Comparison of ENCODE assay signal across 15 mouse cellular contexts in the genomic region with DNA sequence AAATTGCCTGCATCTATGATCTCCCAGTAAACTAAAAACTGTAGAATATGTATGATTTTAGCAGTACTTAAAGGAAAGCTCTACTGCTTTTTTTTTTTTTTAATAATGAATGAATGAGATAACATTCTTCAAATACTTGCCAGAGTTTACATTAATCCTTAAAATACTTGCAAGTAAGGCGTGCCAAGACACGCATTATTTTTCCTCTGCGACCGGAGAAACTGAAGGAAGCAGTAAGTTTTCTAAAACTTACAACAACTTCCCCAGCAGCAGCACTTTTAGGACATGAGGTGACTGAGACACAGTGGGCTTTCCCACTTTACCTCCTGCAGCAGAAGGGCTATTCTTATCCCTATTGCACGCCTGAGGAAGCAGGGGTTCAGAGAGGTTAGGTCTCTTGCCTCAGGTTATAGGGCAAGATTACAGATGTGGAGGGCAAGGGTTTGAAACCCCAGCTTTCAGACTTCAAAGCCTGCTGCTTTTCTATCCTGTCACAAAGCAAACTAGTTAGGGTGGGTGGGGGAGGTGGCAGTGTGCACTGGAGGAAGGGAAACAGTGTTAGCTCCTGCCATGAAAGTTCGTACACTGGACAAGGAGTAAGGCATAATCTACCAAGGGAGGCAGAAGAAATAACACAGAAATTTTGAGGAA.
DNase-seq lines count a peak whose midpoint lies in the region; ATAC-seq and TF ChIP-seq lines count a peak whose summit lies in the region.
"Had no signal": no experiment of that assay in that cellular context is flagged by ENCODE, and none has a peak within 500 bp of the region (broad histone marks: within the 10 kb centered on the region; RNA-seq: fewer than 3 reads in every experiment).

No protein-coding gene starts in this region.

- no peak for DNase-seq in heart, postnatal 0 days (ENCODE audit: low spot score)
- DNase-seq in heart, adult 9 months (ENCODE audit: low spot score in 2 of 2): no peak
- DNase-seq in neural tube, embryonic 10.5 days (ENCODE audit: extremely low spot score, low spot score): peak; percentile 18
- no peak for DNase-seq in liver, embryonic 13.5 days
- DNase-seq in adipocyte (ENCODE audit: low spot score): no peak
- DNase-seq: cerebellum, adult 18-20 months; layer of hippocampus, adult 9-11 months; retina, postnatal 1 day had no signal

- no peaks in the 10 kb centered on the region for H3K27me3 ChIP-seq in heart, postnatal 0 days (ENCODE audit: control insufficient read depth, insufficient read depth, low read length)
- H3K27me3 ChIP-seq in neural tube, embryonic 15.5 days (replicated peaks): no peaks in the 10 kb centered on the region
- no peaks in the 10 kb centered on the region for H3K27me3 ChIP-seq in embryonic facial prominence, embryonic 13.5 days
- H3K27me3 ChIP-seq in liver, embryonic 13.5 days: no peaks in the 10 kb centered on the region
- H3K27me3 ChIP-seq: neural tube, embryonic 12.5 days had no signal

- no peak overlapping the region for H3K9ac ChIP-seq in heart, postnatal 0 days (replicated peaks; ENCODE audit: low read depth, low read length)
- no peak overlapping the region for H3K9ac ChIP-seq in neural tube, embryonic 15.5 days (replicated peaks)
- H3K9ac ChIP-seq in embryonic facial prominence, embryonic 13.5 days: no peak overlapping the region
- no peak overlapping the region for H3K9ac ChIP-seq in liver, embryonic 13.5 days
- H3K9ac ChIP-seq: liver, embryonic 14.5 days; neural tube, embryonic 12.5 days had no signal

- no peak for TF ChIP-seq EP300 in heart, postnatal 0 days (IDR thresholded peaks at IDR 0.05; ENCODE audit: low read depth)

- no peak overlapping the region for H3K4me2 ChIP-seq in heart, postnatal 0 days (ENCODE audit: low read depth, low read length)
- no peak overlapping the region for H3K4me2 ChIP-seq in neural tube, embryonic 15.5 days
- H3K4me2 ChIP-seq in embryonic facial prominence, embryonic 13.5 days: peak overlapping the region; percentile 7; the same call in 1 of the 2 replicates
- H3K4me2 ChIP-seq in liver, embryonic 13.5 days: no peak overlapping the region
- H3K4me2 ChIP-seq: midbrain, embryonic 11.5 days; neural tube, embryonic 12.5 days had no signal

- H3K27ac ChIP-seq in heart, postnatal 0 days (ENCODE audit: low read depth): peak overlapping the region; percentile 51; the same call in 1 of the 2 replicates
- no peak overlapping the region for H3K27ac ChIP-seq in neural tube, embryonic 15.5 days (replicated peaks)
- H3K27ac ChIP-seq in embryonic facial prominence, embryonic 13.5 days: peak overlapping the region; percentile 45; the same call in 1 of the 2 replicates
- H3K27ac ChIP-seq in liver, embryonic 13.5 days: no peak overlapping the region
- H3K27ac ChIP-seq: liver, embryonic 14.5 days; neural tube, embryonic 12.5 days had no signal

- no peaks in the 10 kb centered on the region for H3K9me3 ChIP-seq in heart, postnatal 0 days (replicated peaks; ENCODE audit: control insufficient read depth, low read length)
- no peaks in the 10 kb centered on the region for H3K9me3 ChIP-seq in neural tube, embryonic 15.5 days (replicated peaks)
- H3K9me3 ChIP-seq in embryonic facial prominence, embryonic 13.5 days: no peaks in the 10 kb centered on the region
- no peaks in the 10 kb centered on the region for H3K9me3 ChIP-seq in liver, embryonic 13.5 days (replicated peaks)
- H3K9me3 ChIP-seq: neural tube, embryonic 12.5 days had no signal

- peaks cover 19% of the 10 kb centered on the region for H3K4me1 ChIP-seq in heart, postnatal 0 days (ENCODE audit: control insufficient read depth, insufficient read depth)
- H3K4me1 ChIP-seq in neural tube, embryonic 15.5 days: no peaks in the 10 kb centered on the region
- H3K4me1 ChIP-seq in embryonic facial prominence, embryonic 13.5 days: peaks cover 11% of the 10 kb centered on the region
- H3K4me1 ChIP-seq in liver, embryonic 13.5 days (replicated peaks): peaks cover 20% of the 10 kb centered on the region
- H3K4me1 ChIP-seq: neural tube, embryonic 12.5 days had no signal

- no peak for ATAC-seq in heart, postnatal 0 days (ENCODE audit: insufficient read depth, low read depth)
- no peak for ATAC-seq in neural tube, embryonic 15.5 days (ENCODE audit: low FRiP score)
- no peak for ATAC-seq in embryonic facial prominence, embryonic 13.5 days (ENCODE audit: insufficient number of reproducible peaks, insufficient read depth, low FRiP score, low TSS enrichment, low read depth)
- ATAC-seq in liver, embryonic 13.5 days (ENCODE audit: low read depth): peak; percentile 43; the same call in 1 of the 2 replicates
- ATAC-seq in monocyte, adult 5-6 weeks (replicated peaks; ENCODE audit: insufficient number of reproducible peaks, low FRiP score, low TSS enrichment, poor library complexity, severe bottlenecking): no peak
- ATAC-seq: intestine, embryonic 16.5 days had no signal

- H3K4me3 ChIP-seq in heart, postnatal 0 days (ENCODE audit: low read depth, low read length): no peak overlapping the region
- no peak overlapping the region for H3K4me3 ChIP-seq in neural tube, embryonic 15.5 days (replicated peaks)
- H3K4me3 ChIP-seq in embryonic facial prominence, embryonic 13.5 days: no peak overlapping the region
- H3K4me3 ChIP-seq in liver, embryonic 13.5 days (replicated peaks): no peak overlapping the region
- H3K4me3 ChIP-seq: neural tube, embryonic 12.5 days had no signal

- no peak for TF ChIP-seq CTCF in heart, postnatal 0 days (IDR thresholded peaks at IDR 0.05; ENCODE audit: low read depth)

- 29% methylated on average over 6 of the region's 6 CpGs for WGBS in heart, postnatal 0 days
- WGBS in neural tube, embryonic 15.5 days: 74% methylated on average over 6 of the region's 6 CpGs
- WGBS in embryonic facial prominence, embryonic 13.5 days: 14% methylated on average over 6 of the region's 6 CpGs
- WGBS in liver, embryonic 13.5 days (ENCODE audit: insufficient replicate concordance): 67% methylated on average over 6 of the region's 6 CpGs

- no peaks in the 10 kb centered on the region for H3K36me3 ChIP-seq in heart, postnatal 0 days (replicated peaks; ENCODE audit: control insufficient read depth, insufficient read depth, low read length)
- no peaks in the 10 kb centered on the region for H3K36me3 ChIP-seq in neural tube, embryonic 15.5 days
- no peaks in the 10 kb centered on the region for H3K36me3 ChIP-seq in embryonic facial prominence, embryonic 13.5 days
- H3K36me3 ChIP-seq in liver, embryonic 13.5 days: no peaks in the 10 kb centered on the region
- H3K36me3 ChIP-seq: neural tube, embryonic 12.5 days had no signal

Comparison
In these comparisons a context has a peak if more than half of its experiments do, and no peak if none do; other contexts are left out.
1. H3K27ac ChIP-seq: peak in heart, postnatal 0 days (single experiment) and embryonic facial prominence, embryonic 13.5 days (single experiment); none in neural tube, embryonic 15.5 days (single experiment) and liver, embryonic 13.5 days (single experiment).